Mouse (Mus musculus): ENCODE data around the gene Rpl18a. TPM values are rescaled to one million over a fixed set of nuclear protein-coding genes. Genes with fewer than 3 reads are reported as not detected.

Rpl18a gene
- 3,039 and 3,890 TPM in 2 replicates for polyA plus RNA-seq (2015; fragmentation: Nextera tagmentation; extraction: Ambion mirVana)

GRCm38 (mm10) chr8:70897021-70897680, at the start of gene Rpl18a:
Rpl18a (minus strand) TSS chr8:70897412.

GRCm38 (mm10) chr8:70905831-70906736, 8.9 kb upstream of the Rpl18a start, which contains the start of gene Map1s:
Map1s (plus strand) TSS chr8:70905932.

DNA sequence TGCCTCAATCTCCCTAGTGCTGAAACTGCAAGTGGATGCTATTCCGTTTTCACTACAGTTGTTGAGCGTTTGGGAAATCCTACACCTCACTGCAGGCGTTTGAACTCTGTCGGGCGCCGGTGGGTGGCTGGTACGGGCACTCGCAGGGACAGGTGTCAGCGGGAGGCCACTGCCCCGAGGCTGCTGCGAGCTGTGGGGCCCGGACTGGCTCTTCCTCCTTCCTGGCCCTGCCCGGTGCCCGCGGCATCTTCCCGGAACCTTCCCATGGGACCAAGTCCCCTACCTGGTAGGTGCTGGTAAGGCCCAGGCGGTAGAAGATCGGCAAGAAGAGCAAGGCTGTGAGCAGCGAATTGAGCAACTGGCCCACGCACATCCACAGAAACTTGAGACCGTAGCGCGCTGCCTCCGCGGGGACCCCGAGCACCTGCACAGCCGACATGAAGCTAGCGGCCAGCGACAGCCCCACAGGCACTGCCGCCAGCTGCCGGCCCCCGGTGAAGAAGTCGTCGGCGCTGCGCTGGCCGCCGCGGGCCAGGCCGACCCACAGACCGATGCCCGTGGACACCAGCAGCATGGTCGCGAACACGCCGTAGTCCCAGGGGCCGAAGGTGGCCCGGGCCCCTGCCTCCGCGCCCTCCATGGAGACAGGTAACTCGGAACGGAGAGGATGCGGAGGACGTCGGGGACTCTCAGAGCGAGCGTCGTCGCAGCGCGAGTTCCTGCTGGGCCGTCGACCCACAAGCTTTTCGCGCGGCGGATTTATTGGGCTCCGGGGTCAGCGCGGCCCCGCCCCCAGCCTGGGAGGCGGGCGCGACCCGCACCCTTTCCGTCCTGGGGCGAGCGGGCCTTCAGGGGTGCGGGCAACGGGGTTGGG, 5.0 kb downstream of the Rpl18a start, which contains the start of gene Slc5a5:
Gene Slc5a5 (minus strand): TSS at position 736 of the 874 bp plus-strand sequence.

GRCm38 (mm10) chr8:70873364-70873985, 23.7 kb downstream of the Rpl18a start, which contains the start of gene Ccdc124:
Ccdc124 (minus strand) TSS chr8:70873935.

DNA sequence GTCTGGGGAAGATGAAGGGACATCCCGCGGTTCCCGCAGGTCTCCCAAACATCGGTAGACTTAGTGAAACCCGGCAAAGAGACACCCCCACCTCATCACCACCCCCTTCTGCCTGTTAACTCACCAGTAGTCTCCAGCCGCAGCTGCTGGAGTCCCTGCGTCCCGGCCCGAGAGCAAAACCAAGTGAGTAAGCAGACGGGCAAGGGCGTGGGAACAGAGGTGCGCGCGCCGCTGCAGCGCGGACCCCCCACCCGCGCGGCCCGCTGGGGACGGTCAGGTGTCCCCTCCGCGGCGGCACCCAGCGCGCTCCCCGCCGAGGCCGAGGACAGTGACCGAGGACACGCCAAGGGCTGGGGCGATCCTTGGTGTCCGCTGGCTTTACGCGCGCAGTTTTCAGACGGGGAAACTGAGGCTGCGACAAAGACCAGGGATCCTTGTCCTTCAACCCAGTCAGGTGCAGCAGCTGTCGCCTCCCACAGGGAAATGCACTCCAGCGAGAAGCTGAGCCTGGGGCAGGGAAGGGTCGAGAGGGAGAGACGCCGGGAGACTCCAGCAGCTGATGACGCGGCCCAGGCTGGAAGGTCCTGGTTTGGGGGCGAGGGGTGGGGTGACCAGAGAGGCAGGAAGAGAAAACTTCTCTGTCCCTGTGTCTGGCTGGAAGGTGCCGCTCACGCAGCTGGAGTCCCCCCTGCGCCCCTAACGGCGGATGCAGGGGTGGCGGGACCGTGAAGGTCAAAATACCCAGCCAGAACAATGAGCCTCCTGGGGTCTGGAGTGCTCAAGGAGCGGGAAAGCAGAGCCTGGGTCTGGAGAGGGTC, 34.2 kb downstream of the Rpl18a start, which contains the start of gene Kcnn1:
Gene Kcnn1 (minus strand): TSS at position 435 of the 818 bp plus-strand sequence.

MicroRNAs encoded within 50 kb of the gene (microRNA counts, 519-probe panel; counts per million panel counts)
- microRNA mmu-miR-1969 = 296 counts per million, percentile 58 among the panel's probes with 10 or more counts

Small RNA genes within 50 kb of the gene (microRNA-seq; reads per million reads assigned to microRNA genes)
- 1.1 to 1.7 reads per million in 2 experiments for gene Mir1969
- 0.21 to 1.1 reads per million in 2 experiments for gene Mir7067

Other genes starting within 250 kb of the Rpl18a start
- 44.6 and 48.6 TPM in 2 replicates for gene Pgpep1, start 237.0 kb downstream of the Rpl18a start, polyA plus RNA-seq (2015; fragmentation: Nextera tagmentation; extraction: Ambion mirVana)
- 120 and 144 TPM in 2 replicates for gene Lsm4, start 224.2 kb downstream of the Rpl18a start, polyA plus RNA-seq (2015; fragmentation: Nextera tagmentation; extraction: Ambion mirVana)
- gene Jund, start 198.5 kb downstream of the Rpl18a start, polyA plus RNA-seq (2015; fragmentation: Nextera tagmentation; extraction: Ambion mirVana) = 81.2 and 130 TPM in 2 replicates
- gene Iqcn, start 194.0 kb downstream of the Rpl18a start, polyA plus RNA-seq (2015; fragmentation: Nextera tagmentation; extraction: Ambion mirVana) = not detected in 2 replicates
- gene Gm3336, start 178.9 kb downstream of the Rpl18a start, polyA plus RNA-seq (2015; fragmentation: Nextera tagmentation; extraction: Ambion mirVana) = not detected in 2 replicates
- gene Pde4c, start 173.7 kb downstream of the Rpl18a start, polyA plus RNA-seq (2015; fragmentation: Nextera tagmentation; extraction: Ambion mirVana) = 0.60 and 0.78 TPM in 2 replicates
- 48.6 and 48.8 TPM in 2 replicates for gene Rab3a, start 142.7 kb downstream of the Rpl18a start, polyA plus RNA-seq (2015; fragmentation: Nextera tagmentation; extraction: Ambion mirVana)
- gene Mpv17l2, start 136.5 kb downstream of the Rpl18a start, polyA plus RNA-seq (2015; fragmentation: Nextera tagmentation; extraction: Ambion mirVana) = 33.9 and 40.1 TPM in 2 replicates
- gene Pik3r2, start 120.7 kb downstream of the Rpl18a start, polyA plus RNA-seq (2015; fragmentation: Nextera tagmentation; extraction: Ambion mirVana) = 41.8 and 42.9 TPM in 2 replicates
- 4.4 and 4.8 TPM in 2 replicates for gene Mast3, start 92.4 kb downstream of the Rpl18a start, polyA plus RNA-seq (2015; fragmentation: Nextera tagmentation; extraction: Ambion mirVana)
- 0.13 TPM in 1 of 2 replicates, not detected in the other for gene Il12rb1, start 89.0 kb downstream of the Rpl18a start, polyA plus RNA-seq (2015; fragmentation: Nextera tagmentation; extraction: Ambion mirVana)
- gene Arrdc2, start 57.7 kb downstream of the Rpl18a start, polyA plus RNA-seq (2015; fragmentation: Nextera tagmentation; extraction: Ambion mirVana) = 3.2 and 5.5 TPM in 2 replicates
- 0.73 and 0.85 TPM in 2 replicates for gene Kcnn1, start 34.2 kb downstream of the Rpl18a start, polyA plus RNA-seq (2015; fragmentation: Nextera tagmentation; extraction: Ambion mirVana)
- gene Ccdc124, start 23.5 kb downstream of the Rpl18a start, polyA plus RNA-seq (2015; fragmentation: Nextera tagmentation; extraction: Ambion mirVana) = 55.2 and 65.8 TPM in 2 replicates
- gene Slc5a5, start 4.7 kb downstream of the Rpl18a start, polyA plus RNA-seq (2015; fragmentation: Nextera tagmentation; extraction: Ambion mirVana) = 0.09 and 0.10 TPM in 2 replicates
- 25.8 and 28.7 TPM in 2 replicates for gene Map1s, start 8.5 kb upstream of the Rpl18a start, polyA plus RNA-seq (2015; fragmentation: Nextera tagmentation; extraction: Ambion mirVana)